ENCODE assay signal across 16 mouse cellular contexts in genomic region chr3:152721301-152721700, GRCm38 (mm10). TPM values are rescaled to one million over a fixed set of nuclear protein-coding genes. Genes with fewer than 3 reads are reported as not detected.
A peak's percentile ranks its signal among the peaks of the same experiment; 100 is the strongest.
DNase-seq lines count a peak whose midpoint lies in the region; ATAC-seq and TF ChIP-seq lines count a peak whose summit lies in the region.
"Had no signal": no experiment of that assay in that cellular context is flagged by ENCODE, and none has a peak within 500 bp of the region (broad histone marks: within the 10 kb centered on the region; RNA-seq: fewer than 3 reads in every experiment).

No protein-coding gene starts in this region.

- no peaks in the 10 kb centered on the region for H3K4me1 ChIP-seq in kidney, postnatal 0 days (replicated peaks; ENCODE audit: insufficient read depth, low read length)
- H3K4me1 ChIP-seq in kidney, embryonic 14.5 days (ENCODE audit: control insufficient read depth, insufficient read depth, low read length): no peaks in the 10 kb centered on the region
- peaks cover 4% of the 10 kb centered on the region for H3K4me1 ChIP-seq in E14TG2a.4 (replicated peaks; ENCODE audit: low read depth, low read length)
- H3K4me1 ChIP-seq: hindbrain, embryonic 13.5 days had no signal

- 91% methylated on average over 6 of the region's 6 CpGs for WGBS in kidney, postnatal 0 days
- WGBS in kidney, embryonic 14.5 days: 91% methylated on average over 6 of the region's 6 CpGs

- H3K36me3 ChIP-seq in kidney, postnatal 0 days (ENCODE audit: insufficient read depth, low read length): no peaks in the 10 kb centered on the region
- H3K36me3 ChIP-seq in kidney, embryonic 14.5 days (ENCODE audit: control insufficient read depth, insufficient read depth, low read length): no peaks in the 10 kb centered on the region
- H3K36me3 ChIP-seq in E14TG2a.4 (ENCODE audit: insufficient read depth, low read length): peaks cover 20% of the 10 kb centered on the region

- H3K4me2 ChIP-seq in kidney, postnatal 0 days (ENCODE audit: low read length): no peak overlapping the region
- no peak overlapping the region for H3K4me2 ChIP-seq in kidney, embryonic 14.5 days (replicated peaks; ENCODE audit: low read depth, low read length)
- H3K4me2 ChIP-seq: hindbrain, embryonic 13.5 days had no signal

- ATAC-seq in kidney, postnatal 0 days (replicated peaks; ENCODE audit: low FRiP score, low read depth): no peak
- ATAC-seq in kidney, embryonic 14.5 days (ENCODE audit: low FRiP score, low TSS enrichment): no peak
- 0 out of 2 replicates have a peak, but pooled peaks have one; percentile 55 for ATAC-seq in erythroblast, adult 5-6 weeks (replicated peaks; ENCODE audit: low FRiP score, poor library complexity, severe bottlenecking)
- ATAC-seq: Patski had no signal

- H3K9me3 ChIP-seq in kidney, postnatal 0 days (replicated peaks; ENCODE audit: low read length): no peaks in the 10 kb centered on the region
- H3K9me3 ChIP-seq in kidney, embryonic 14.5 days (ENCODE audit: control insufficient read depth, low read length): no peaks in the 10 kb centered on the region
- no peaks in the 10 kb centered on the region for H3K9me3 ChIP-seq in E14TG2a.4 (ENCODE audit: low read length)
- H3K9me3 ChIP-seq: hindbrain, embryonic 13.5 days; limb, embryonic 10.5 days had no signal

- H3K27me3 ChIP-seq in kidney, postnatal 0 days (ENCODE audit: insufficient read depth, low read length): no peaks in the 10 kb centered on the region
- H3K27me3 ChIP-seq in kidney, embryonic 14.5 days (ENCODE audit: control insufficient read depth, insufficient read depth, low read length): no peaks in the 10 kb centered on the region
- no peaks in the 10 kb centered on the region for H3K27me3 ChIP-seq in E14TG2a.4 (ENCODE audit: insufficient read depth, low read length)
- H3K27me3 ChIP-seq: hindbrain, embryonic 13.5 days; Patski had no signal

- no peak overlapping the region for H3K4me3 ChIP-seq in kidney, postnatal 0 days (replicated peaks; ENCODE audit: low read depth, low read length)
- no peak overlapping the region for H3K4me3 ChIP-seq in kidney, embryonic 14.5 days (ENCODE audit: low read length)
- H3K4me3 ChIP-seq in E14TG2a.4 (replicated peaks; ENCODE audit: low read length): no peak overlapping the region
- H3K4me3 ChIP-seq: erythroblast, embryonic 14.5 days; hindbrain, embryonic 13.5 days; limb, embryonic 10.5 days had no signal

- no peak for DNase-seq in kidney, postnatal 0 days (ENCODE audit: low spot score)
- DNase-seq in 416B (ENCODE audit: low read depth): peak; percentile 27
- DNase-seq in adrenal gland, postnatal 4 days (ENCODE audit: low spot score in 2 of 2): no peak
- no peak for DNase-seq in layer of hippocampus, postnatal 10 days (ENCODE audit: low spot score in 2 of 2)
- DNase-seq: heart, adult 18-20 months; spleen, adult 18-20 months had no signal

- no peak overlapping the region for H3K27ac ChIP-seq in kidney, postnatal 0 days
- H3K27ac ChIP-seq in kidney, embryonic 14.5 days (ENCODE audit: low read depth, low read length): no peak overlapping the region
- H3K27ac ChIP-seq: hindbrain, embryonic 13.5 days; limb, embryonic 10.5 days; macrophage had no signal

- H3K9ac ChIP-seq in kidney, postnatal 0 days (ENCODE audit: low read depth, low read length): no peak overlapping the region
- no peak overlapping the region for H3K9ac ChIP-seq in kidney, embryonic 14.5 days (ENCODE audit: low read depth, low read length)
- H3K9ac ChIP-seq: hindbrain, embryonic 13.5 days had no signal

- TF ChIP-seq CTCF in kidney, postnatal 0 days (IDR thresholded peaks at IDR 0.05; ENCODE audit: low read depth): peak; percentile 29; the same call in 1 of the 2 replicates
- TF ChIP-seq CTCF in E14TG2a.4 (conservative IDR thresholded peaks at IDR 0.05; ENCODE audit: low read length): peak; percentile 74

RNA-seq across cellular contexts. Expression of gene Pigk, which starts 7.4 kb away (rescaled TPM):
- 48.5 and 55.3 TPM in 2 replicates for polyA plus RNA-seq in kidney, postnatal 0 days (2015; fragmentation: Nextera tagmentation; extraction: Ambion mirVana)
- polyA plus RNA-seq in kidney, embryonic 14.5 days (2014; fragmentation: Nextera tagmentation; extraction: Ambion mirVana): 43.6 and 48.9 TPM in 2 replicates
- 12.1 and 13.8 TPM in 2 replicates for total RNA-seq in erythroblast, adult 5-6 weeks (2015; ENCODE audit: low replicate concordance)
- total RNA-seq in erythroblast, adult 5-6 weeks (2017; ENCODE audit: low replicate concordance): 5.9 and 10.1 TPM in 2 replicates
- total RNA-seq in adrenal gland, postnatal 4 days (2021): 10 to 100 TPM; 52.9 to 59.3 TPM
- total RNA-seq in layer of hippocampus, postnatal 10 days (2021): 10 to 100 TPM; 47.3 to 55.7 TPM

RNA-seq across cellular contexts. Expression of gene Ak5, which starts 53.1 kb away (rescaled TPM):
- 4.6 and 5.9 TPM in 2 replicates for polyA plus RNA-seq in kidney, postnatal 0 days (2015; fragmentation: Nextera tagmentation; extraction: Ambion mirVana)
- polyA plus RNA-seq in kidney, embryonic 14.5 days (2014; fragmentation: Nextera tagmentation; extraction: Ambion mirVana): 1.3 and 2.1 TPM in 2 replicates
- total RNA-seq in erythroblast, adult 5-6 weeks (2015; ENCODE audit: low replicate concordance): not detected in 2 replicates
- not detected in 2 replicates for total RNA-seq in erythroblast, adult 5-6 weeks (2017; ENCODE audit: low replicate concordance)
- total RNA-seq in adrenal gland, postnatal 4 days (2021): 1 to 10 TPM; 4.6 to 5.2 TPM
- 100 to 1,000 TPM; 166 to 169 TPM for total RNA-seq in layer of hippocampus, postnatal 10 days (2021)
- total RNA-seq: common myeloid progenitor, adult 5-6 weeks; heart, adult 18-20 months had no signal
- polyA plus RNA-seq: erythroblast, embryonic 14.5 days; large intestine, adult 2 months; macrophage had no signal

Comparison
In these comparisons a context has a peak if more than half of its experiments do, and no peak if none do; other contexts are left out.
1. RNA of gene Ak5, which starts 53.1 kb away (total RNA-seq): 166 to 169 TPM in layer of hippocampus, postnatal 10 days; 4.6 to 5.2 TPM in adrenal gland, postnatal 4 days and not detected in erythroblast, adult 5-6 weeks; every median in the first group is over 10 times any median in the second.